Mouse (Mus musculus): ENCODE measurements around the gene Wdr86. TPM values are rescaled to one million over a fixed set of nuclear protein-coding genes. Genes with fewer than 3 reads are reported as not detected.

Wdr86 gene
- total RNA-seq, 2 experiments from 2014 or later, result 0.56 to 1.0 TPM

DNA sequence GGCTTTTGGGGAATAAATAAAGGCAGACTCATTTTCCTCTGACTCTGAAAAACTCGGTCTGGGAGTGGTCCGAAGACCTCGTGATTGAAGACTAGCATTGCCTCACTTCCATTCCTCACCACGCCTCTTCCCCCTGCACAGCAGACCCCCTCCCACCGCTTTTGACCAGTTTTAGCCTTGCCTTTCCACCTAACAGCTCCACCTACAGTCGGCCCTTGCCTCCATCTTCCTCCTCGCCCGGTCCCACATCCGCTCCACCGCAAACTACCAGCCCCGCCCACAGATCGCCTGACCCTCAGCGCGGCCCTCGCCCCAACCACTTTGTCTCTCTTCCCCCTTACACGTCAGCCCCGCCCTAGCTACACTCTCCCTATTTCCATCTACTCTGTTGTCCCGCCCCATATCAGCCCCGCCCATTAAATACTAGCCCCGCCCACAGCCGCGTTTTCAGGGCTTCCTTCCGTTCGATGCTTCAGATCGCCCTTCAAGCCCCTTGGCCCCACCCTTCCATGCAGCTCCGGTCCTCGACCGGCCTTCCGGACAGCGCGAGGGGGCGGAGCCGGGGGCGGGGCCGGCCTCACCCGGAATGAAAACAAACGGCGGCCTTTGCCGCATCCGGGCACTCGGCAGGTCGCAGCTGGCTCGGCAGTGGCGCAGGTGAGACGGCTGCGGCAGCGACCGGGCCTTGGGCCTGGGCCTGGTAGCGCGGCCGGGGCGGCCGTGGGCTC is 45.0 kb downstream of the Wdr86 start, which contains the start of gene Nub1:
Nub1 (plus strand) TSS at position 167 of the 728 bp plus-strand sequence.
- peak; percentile 94 to 96 for DNase-seq (ENCODE audit: low spot score in 2 of 2)

DNA sequence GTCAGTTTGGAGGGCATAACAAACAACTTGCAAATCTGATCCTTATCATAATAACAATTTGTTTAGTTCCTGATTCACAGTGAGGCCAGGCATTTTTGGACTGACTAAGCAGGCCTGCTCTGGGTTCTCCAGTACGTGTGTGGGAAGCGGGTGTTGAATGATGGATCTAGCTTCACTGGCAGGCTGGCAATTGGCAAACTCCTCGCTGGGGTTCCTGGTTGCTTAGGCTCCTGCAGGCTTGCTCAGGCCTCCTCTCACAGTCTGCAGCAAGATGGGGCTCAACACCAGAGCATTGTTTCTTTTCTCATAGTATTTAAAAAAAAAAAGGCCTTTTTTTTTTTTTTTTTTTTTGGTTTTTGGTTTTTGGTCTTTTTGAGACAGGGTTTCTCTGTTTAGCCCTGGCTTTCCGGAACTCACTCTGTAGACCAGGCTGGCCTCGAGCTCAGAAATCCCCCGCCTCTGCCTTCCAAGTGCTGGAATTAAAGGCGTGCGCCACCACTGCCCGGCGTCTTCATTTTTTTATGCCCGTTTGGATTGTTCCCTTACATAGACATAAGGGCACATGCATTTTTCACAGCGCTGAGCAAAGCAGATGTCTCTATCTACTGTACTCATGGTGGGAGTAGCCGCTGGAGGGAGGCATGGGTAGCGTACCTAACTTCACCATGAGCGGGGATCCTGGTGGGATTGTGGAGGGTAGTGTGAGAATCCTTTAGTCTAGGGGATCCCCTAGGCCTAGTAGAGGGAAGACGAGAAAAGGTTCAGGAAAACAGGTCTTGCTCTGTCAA is 45.8 kb downstream of the Wdr86 start:
- peak; percentile 62 to 71 for DNase-seq (ENCODE audit: low spot score in 2 of 2)

DNA sequence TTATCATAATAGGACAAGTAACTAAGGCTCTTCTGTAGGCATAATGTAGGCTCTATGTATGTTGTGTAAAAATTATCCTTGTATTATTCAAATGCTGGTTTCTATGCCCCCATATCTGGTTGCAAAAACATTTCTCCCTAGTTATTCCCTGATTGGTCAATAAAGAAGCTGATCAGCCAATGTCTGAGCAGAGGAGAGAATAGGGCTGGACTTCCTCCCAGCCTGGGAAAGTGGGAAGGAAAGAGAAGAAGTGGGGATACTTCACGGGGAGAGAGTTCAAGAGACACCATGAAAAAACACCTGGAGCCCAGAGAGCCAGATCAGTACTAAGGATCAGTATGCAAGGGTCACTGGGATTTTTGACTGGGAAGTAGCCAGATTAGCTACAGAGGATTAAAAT is 49.1 kb downstream of the Wdr86 start:
- no peak for DNase-seq (ENCODE audit: low spot score in 2 of 2)

DNA sequence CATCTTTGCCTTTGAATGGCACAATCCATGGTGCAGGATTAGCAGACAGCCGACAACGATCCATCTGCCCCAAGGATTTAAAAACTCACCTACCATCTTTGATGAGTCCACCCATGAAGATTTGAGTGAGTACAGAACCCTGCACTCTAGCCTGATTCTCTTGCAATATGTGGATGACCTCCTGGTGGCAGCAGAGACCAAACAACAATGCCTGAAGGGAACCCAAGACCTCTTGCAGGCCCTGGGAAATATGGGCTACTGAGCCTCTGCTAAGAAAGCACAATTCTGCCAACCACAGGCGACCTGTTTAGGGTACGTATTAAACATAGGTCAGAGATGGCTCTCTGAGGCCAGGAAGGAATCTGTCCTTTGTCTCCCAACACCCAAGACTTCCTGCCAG is 56.3 kb downstream of the Wdr86 start:
- peak; percentile 86 to 89 for DNase-seq (ENCODE audit: low spot score in 2 of 2)

Other genes with a start within 250 kb of the Wdr86 start
- under 1 TPM; 0.21 to 0.33 TPM for gene Gbx1, start 203.5 kb downstream of the Wdr86 start, total RNA-seq (2021)
- not detected for gene Asb10, start 189.7 kb downstream of the Wdr86 start, total RNA-seq (2021)
- not detected for gene 4931409K22Rik, start 173.9 kb downstream of the Wdr86 start, total RNA-seq (2021)
- 10 to 100 TPM; 89.7 to 90.5 TPM for gene Abcf2, start 153.3 kb downstream of the Wdr86 start, total RNA-seq (2021)
- 10 to 100 TPM; 65.9 to 76.4 TPM for gene Chpf2, start 144.0 kb downstream of the Wdr86 start, total RNA-seq (2021)
- 100 to 1,000 TPM in 1 of 2 experiments, 10 to 100 TPM in 1; 93.6 to 103 TPM for gene Smarcd3, start 106.3 kb downstream of the Wdr86 start, total RNA-seq (2021)
- gene Nub1, start 45.2 kb downstream of the Wdr86 start, total RNA-seq (2021), result 10 to 100 TPM; 78.7 to 84.1 TPM
- gene Crygn, start 27.3 kb upstream of the Wdr86 start, total RNA-seq (2021), result not detected
- gene Rheb, start 111.9 kb upstream of the Wdr86 start, total RNA-seq (2021), result 100 to 1,000 TPM; 130 to 134 TPM